Mouse (Mus musculus) embryonic facial prominence, embryonic 13.5 days (tissue): ENCODE measurements around the gene Arfgef2. TPM values are rescaled to one million over a fixed set of nuclear protein-coding genes. Genes with fewer than 3 reads are reported as not detected.

Experiments
- ATAC-seq: fragments of 200-750 bp; cut with Nextera tagmentation; 2 replicates; pipeline ENCODE4 v1.8.0; 2017; ENCODE audit warnings: low read depth; ENCODE audit not compliant: insufficient number of reproducible peaks, insufficient read depth, low FRiP score, low TSS enrichment
- H3K27ac ChIP-seq: fragments of 300-500 bp; sonication (generic); 2 replicates; pipeline ENCODE4 v1.5.1; 2015; ENCODE audit warnings: moderate library complexity, mild to moderate bottlenecking, inconsistent platforms
- H3K27me3 ChIP-seq: fragments of 300-500 bp; sonication (generic); 2 replicates; pipeline ENCODE4 v1.6.1; 2015; ENCODE audit warnings: mild to moderate bottlenecking, inconsistent platforms
- H3K36me3 ChIP-seq: fragments of 300-500 bp; sonication (generic); 2 replicates; pipeline ENCODE4 v1.6.1; 2015; ENCODE audit warnings: mild to moderate bottlenecking, inconsistent platforms
- H3K4me1 ChIP-seq: fragments of 300-500 bp; sonication (generic); 2 replicates; pipeline ENCODE4 v1.6.1; 2015; ENCODE audit warnings: inconsistent platforms
- H3K4me2 ChIP-seq: fragments of 300-500 bp; sonication (generic); 2 replicates; pipeline ENCODE4 v1.6.1; 2015; ENCODE audit warnings: moderate library complexity, mild to moderate bottlenecking, inconsistent platforms
- H3K4me3 ChIP-seq: fragments of 300-500 bp; sonication (generic); 2 replicates; pipeline ENCODE4 v1.5.1; 2015; ENCODE audit warnings: mild to moderate bottlenecking, inconsistent platforms
- H3K9ac ChIP-seq: fragments of 300-500 bp; sonication (generic); 2 replicates; pipeline ENCODE4 v1.6.1; 2015; ENCODE audit warnings: mild to moderate bottlenecking, inconsistent platforms
- H3K9me3 ChIP-seq: fragments of 300-500 bp; sonication (generic); 2 replicates; pipeline ENCODE4 v1.6.1; 2016; ENCODE audit warnings: inconsistent platforms
- WGBS: fragments of 180-500 bp; shearing (Covaris S2); methylation state at CpG from one replicate; pipeline ENCODE4 v1.1.7; 2015; ENCODE audit warnings: mixed read lengths; 5-methylcytosine and 5-hydroxymethylcytosine counted together
- polyA plus RNA-seq: library from polyadenylated mRNA; unstranded; fragments of >200 nt; fragmentation: Nextera tagmentation; extraction: Ambion mirVana; gene quantifications from 2 replicates; pipeline ENCODE4 v1.2.1, GENCODE M21; 2015

Gene Arfgef2
- polyA plus RNA-seq, 1 experiment from 2014 or later: 3.5 TPM

GRCm38 (mm10) chr2:166892158-166892680 is 86.8 kb downstream of the Arfgef2 start:
- no peaks in the 10 kb centered on the region for H3K4me1 ChIP-seq
- no peaks in the 10 kb centered on the region for H3K9me3 ChIP-seq
- 87% methylated on average over 8 of the region's 8 CpGs for WGBS
- H3K27me3 ChIP-seq: no peaks in the 10 kb centered on the region
- ATAC-seq: no peak
- H3K4me3 ChIP-seq: no peak overlapping the region
- no peak overlapping the region for H3K9ac ChIP-seq
- no peak overlapping the region for H3K27ac ChIP-seq
- no peak overlapping the region for H3K4me2 ChIP-seq
- peaks cover 48% of the 10 kb centered on the region for H3K36me3 ChIP-seq

- Histone ChIP-seq H3K4me1 (no peaks in the 10 kb centered on the region), H3K4me2 (no peak overlapping the region), H3K27ac (no peak overlapping the region), H3K9ac (no peak overlapping the region), H3K9me3 (no peaks in the 10 kb centered on the region), H3K27me3 (no peaks in the 10 kb centered on the region), H3K4me3 (no peak overlapping the region), H3K36me3 (peaks cover 48% of the 10 kb centered on the region)
- WGBS: 95% methylated on average over 5 of the region's 5 CpGs
- no peak for ATAC-seq
Measured at GRCm38 (mm10) chr2:166893036-166893435, 87.6 kb downstream of the Arfgef2 start.

GRCm38 (mm10) chr2:166896368-166896767 is 91.0 kb downstream of the Arfgef2 start:
- Histone ChIP-seq H3K4me1 (no peaks in the 10 kb centered on the region), H3K27ac (no peak overlapping the region), H3K4me3 (no peak overlapping the region), H3K9me3 (no peaks in the 10 kb centered on the region), H3K36me3 (peaks cover 37% of the 10 kb centered on the region), H3K9ac (no peak overlapping the region), H3K4me2 (no peak overlapping the region), H3K27me3 (no peaks in the 10 kb centered on the region)
- WGBS: 86% methylated on average over 13 of the region's 13 CpGs
- ATAC-seq: no peak

GRCm38 (mm10) chr2:166896974-166897373 is 91.6 kb downstream of the Arfgef2 start:
- Histone ChIP-seq H3K4me1 (no peaks in the 10 kb centered on the region), H3K36me3 (peaks cover 32% of the 10 kb centered on the region), H3K4me3 (no peak overlapping the region), H3K27ac (no peak overlapping the region), H3K4me2 (no peak overlapping the region), H3K9ac (no peak overlapping the region), H3K27me3 (no peaks in the 10 kb centered on the region), H3K9me3 (no peaks in the 10 kb centered on the region)
- no peak for ATAC-seq
- WGBS: 90% methylated on average over 12 of the region's 12 CpGs

- Histone ChIP-seq H3K9ac (no peak overlapping the region), H3K9me3 (no peaks in the 10 kb centered on the region), H3K4me1 (no peaks in the 10 kb centered on the region), H3K36me3 (peaks cover 13% of the 10 kb centered on the region), H3K4me2 (no peak overlapping the region), H3K27me3 (no peaks in the 10 kb centered on the region), H3K4me3 (no peak overlapping the region), H3K27ac (no peak overlapping the region)
- ATAC-seq: no peak
- 76% methylated on average over 2 of the region's 2 CpGs for WGBS
Measured at GRCm38 (mm10) chr2:166899161-166899560, 93.8 kb downstream of the Arfgef2 start.

GRCm38 (mm10) chr2:166899746-166900145 is 94.4 kb downstream of the Arfgef2 start:
- no peaks in the 10 kb centered on the region for H3K27me3 ChIP-seq
- no peak overlapping the region for H3K4me3 ChIP-seq
- no peak overlapping the region for H3K9ac ChIP-seq
- peaks cover 7% of the 10 kb centered on the region for H3K36me3 ChIP-seq
- ATAC-seq: no peak
- no peaks in the 10 kb centered on the region for H3K9me3 ChIP-seq
- H3K27ac ChIP-seq: no peak overlapping the region
- H3K4me1 ChIP-seq: no peaks in the 10 kb centered on the region
- no peak overlapping the region for H3K4me2 ChIP-seq
- 67% methylated on average over 3 of the region's 3 CpGs for WGBS

- ATAC-seq: no peak
- H3K27ac ChIP-seq: no peak overlapping the region
- peaks cover under 1% of the 10 kb centered on the region for H3K36me3 ChIP-seq
- 88% methylated on average over 8 of the region's 8 CpGs for WGBS
- H3K9ac ChIP-seq: no peak overlapping the region
- no peak overlapping the region for H3K4me2 ChIP-seq
- H3K9me3 ChIP-seq: no peaks in the 10 kb centered on the region
- no peaks in the 10 kb centered on the region for H3K27me3 ChIP-seq
- 0 out of 2 replicates have a peak, but pooled peaks cover 4% of the 10 kb centered on the region for H3K4me1 ChIP-seq
- H3K4me3 ChIP-seq: no peak overlapping the region
Measured at GRCm38 (mm10) chr2:166900792-166901505, 95.6 kb downstream of the Arfgef2 start.

GRCm38 (mm10) chr2:166903719-166904282 is 98.4 kb downstream of the Arfgef2 start:
- H3K9ac ChIP-seq: no peak overlapping the region
- no peak overlapping the region for H3K27ac ChIP-seq
- H3K4me2 ChIP-seq: no peak overlapping the region
- ATAC-seq: no peak
- H3K36me3 ChIP-seq: no peaks in the 10 kb centered on the region
- no peaks in the 10 kb centered on the region for H3K9me3 ChIP-seq
- no peak overlapping the region for H3K4me3 ChIP-seq
- H3K4me1 ChIP-seq: peaks cover 14% of the 10 kb centered on the region
- WGBS: 93% methylated on average over 6 of the region's 6 CpGs
- no peaks in the 10 kb centered on the region for H3K27me3 ChIP-seq

GRCm38 (mm10) chr2:166905711-166906522 is 100.5 kb downstream of the Arfgef2 start, which contains the start of gene Cse1l:
Gene Cse1l (plus strand): TSS chr2:166906040.
- H3K4me3 ChIP-seq: peak within 1 kb of the TSS; percentile 76
- H3K9ac ChIP-seq: peak within 1 kb of the TSS; percentile 92
- no peaks in the 10 kb centered on the region for H3K27me3 ChIP-seq
- peak within 1 kb of the TSS; percentile 91 for H3K4me2 ChIP-seq
- peaks cover 14% of the 10 kb centered on the region for H3K4me1 ChIP-seq
- H3K9me3 ChIP-seq: no peaks in the 10 kb centered on the region
- peak within 1 kb of the TSS; percentile 99 for H3K27ac ChIP-seq
- ATAC-seq: peak; percentile 96
- under 1% methylated on average over 80 of the region's 80 CpGs for WGBS
- peaks cover 11% of the 10 kb centered on the region for H3K36me3 ChIP-seq

- Histone ChIP-seq H3K4me1 (peaks cover 14% of the 10 kb centered on the region), H3K9me3 (no peaks in the 10 kb centered on the region), H3K36me3 (peaks cover 11% of the 10 kb centered on the region), H3K4me3 (peak overlapping the region; percentile 76), H3K27me3 (no peaks in the 10 kb centered on the region), H3K27ac (peak overlapping the region; percentile 99), H3K9ac (peak overlapping the region; percentile 92), H3K4me2 (peak overlapping the region; percentile 91)
- ATAC-seq: no peak; the same call in 1 of the 2 replicates
- under 1% methylated on average over 28 of the region's 28 CpGs for WGBS
Measured at GRCm38 (mm10) chr2:166906523-166907182, 101.3 kb downstream of the Arfgef2 start.

GRCm38 (mm10) chr2:166909729-166910128 is 104.3 kb downstream of the Arfgef2 start:
- ATAC-seq: no peak

More at GRCm38 (mm10) chr2:166909729-166910128, 104.3 kb downstream of the Arfgef2 start:
- no peaks in the 10 kb centered on the region for H3K27me3 ChIP-seq
- no peak overlapping the region for H3K4me3 ChIP-seq
- no peak overlapping the region for H3K27ac ChIP-seq
- WGBS: 100% methylated on average over 3 of the region's 3 CpGs
- H3K36me3 ChIP-seq: peaks cover 11% of the 10 kb centered on the region
- H3K4me2 ChIP-seq: no peak overlapping the region
- no peaks in the 10 kb centered on the region for H3K9me3 ChIP-seq
- H3K4me1 ChIP-seq: peaks cover 14% of the 10 kb centered on the region
- H3K9ac ChIP-seq: no peak overlapping the region
